Mouse (Mus musculus) neural tube, embryonic 11.5 days (tissue): Measurements from ENCODE around the gene Wnt2. TPM values are rescaled to one million over a fixed set of nuclear protein-coding genes. Genes with fewer than 3 reads are reported as not detected.

ENCODE experiments used
- ATAC-seq: fragments of 200-750 bp; cut with Nextera tagmentation; 2 replicates; pipeline ENCODE4 v1.8.0; 2017; ENCODE audit warnings: moderate number of reproducible peaks, mild to moderate bottlenecking, moderate TSS enrichment, moderate library complexity; ENCODE audit not compliant: insufficient read depth, low FRiP score, low TSS enrichment
- DNase-seq: peaks from one replicate; pipeline ENCODE4 v3.0.0-alpha.2; 2015; ENCODE audit warnings: low spot score
- H3K27ac ChIP-seq: fragments of 300-500 bp; sonication (generic); 2 replicates; pipeline ENCODE4 v1.5.1; 2014; ENCODE audit warnings: low read depth, mild to moderate bottlenecking, low read length
- H3K27me3 ChIP-seq: fragments of 300-500 bp; sonication (generic); 2 replicates; pipeline ENCODE4 v1.6.1; 2014; ENCODE audit warnings: mild to moderate bottlenecking, low read length, mixed read lengths; ENCODE audit not compliant: control insufficient read depth, insufficient read depth
- H3K36me3 ChIP-seq: fragments of 300-500 bp; sonication (generic); 2 replicates; pipeline ENCODE4 v1.6.1; 2014; ENCODE audit warnings: mild to moderate bottlenecking, low read length, moderate library complexity, mixed read lengths; ENCODE audit not compliant: control insufficient read depth, insufficient read depth
- H3K4me1 ChIP-seq: fragments of 300-500 bp; sonication (generic); 2 replicates; pipeline ENCODE4 v1.6.1; 2014; ENCODE audit warnings: low read length, mixed read lengths; ENCODE audit not compliant: control insufficient read depth, insufficient read depth
- H3K4me2 ChIP-seq: fragments of 300-500 bp; sonication (generic); 2 replicates; pipeline ENCODE4 v1.6.1; 2014; ENCODE audit warnings: low read depth, mild to moderate bottlenecking, moderate library complexity
- H3K4me3 ChIP-seq: fragments of 300-500 bp; sonication (generic); 2 replicates; pipeline ENCODE4 v1.5.1; 2014; ENCODE audit warnings: low read depth, low read length
- H3K9ac ChIP-seq: fragments of 300-500 bp; sonication (generic); 2 replicates; pipeline ENCODE4 v1.6.1; 2014; ENCODE audit warnings: mild to moderate bottlenecking, low read length
- H3K9me3 ChIP-seq: fragments of 300-500 bp; sonication (generic); 2 replicates; pipeline ENCODE4 v1.6.1; 2016; ENCODE audit warnings: low read length; ENCODE audit not compliant: control insufficient read depth
- whole genome bisulfite sequencing: fragments of 180-500 bp; shearing (Covaris S2); extraction: QIAGEN DNeasy Blood & Tissue Kit; methylation state at CpG from one replicate; pipeline ENCODE4 v1.1.7; 2014; 5-methylcytosine and 5-hydroxymethylcytosine counted together
- polyA plus RNA-seq: library from polyadenylated mRNA; unstranded; fragments of >200 nt; fragmentation: Nextera tagmentation; extraction: Ambion mirVana; gene quantifications from 2 replicates; pipeline ENCODE4 v1.2.1, GENCODE M21; 2014

Wnt2 gene
- polyA plus RNA-seq, 1 experiment from 2014 or later, result 2.8 TPM

GRCm38 (mm10) chr6:17941916-17942315, 88.5 kb downstream of the Wnt2 start:
- H3K9ac ChIP-seq, result no peak overlapping the region
- no peaks in the 10 kb centered on the region for H3K36me3 ChIP-seq
- no peak overlapping the region for H3K4me3 ChIP-seq
- no peaks in the 10 kb centered on the region for H3K9me3 ChIP-seq
- no peaks in the 10 kb centered on the region for H3K27me3 ChIP-seq
- ATAC-seq, result no peak
- peaks cover 4% of the 10 kb centered on the region; the same call in 1 of the 2 replicates for H3K4me1 ChIP-seq
- no peak overlapping the region for H3K27ac ChIP-seq
- H3K4me2 ChIP-seq, result no peak overlapping the region
- 39% methylated on average over 2 of the region's 2 CpGs for WGBS
- DNase-seq, result no peak

Other genes starting within 250 kb of the Wnt2 start
- not detected in 2 replicates for gene Asz1, start 78.5 kb upstream of the Wnt2 start, polyA plus RNA-seq
- gene Cftr, start 140.1 kb upstream of the Wnt2 start, polyA plus RNA-seq, result 0.09 TPM in 1 of 2 replicates, not detected in the other